Mouse (Mus musculus) megakaryocyte, embryonic 14.5 days (primary cell): ENCODE measurements around the gene C030005K15Rik.

ENCODE experiments used
- FLI1 ChIP-seq: IDR thresholded peaks from 2 replicates; pipeline ENCODE4 v1.6.1; 2012; ENCODE audit warnings: low read length, inconsistent platforms, mixed read lengths
- GATA1 ChIP-seq: IDR thresholded peaks from 3 replicates; pipeline ENCODE4 v1.6.1; 2012; ENCODE audit warnings: mixed read lengths, low read length, inconsistent platforms, borderline replicate concordance

- no peak for TF ChIP-seq FLI1
- no peak for TF ChIP-seq GATA1
Observed at GRCm38 (mm10) chr10:97689425-97689824, 37.1 kb downstream of the C030005K15Rik start.
